Mouse (Mus musculus): ENCODE measurements around the gene Gemin4.
"Not testable (repeated sequence)": the region's sequence is repeated elsewhere in the genome, so short reads cannot be mapped to it uniquely, and the experiment has no call there.

The Gemin4 gene

DNA sequence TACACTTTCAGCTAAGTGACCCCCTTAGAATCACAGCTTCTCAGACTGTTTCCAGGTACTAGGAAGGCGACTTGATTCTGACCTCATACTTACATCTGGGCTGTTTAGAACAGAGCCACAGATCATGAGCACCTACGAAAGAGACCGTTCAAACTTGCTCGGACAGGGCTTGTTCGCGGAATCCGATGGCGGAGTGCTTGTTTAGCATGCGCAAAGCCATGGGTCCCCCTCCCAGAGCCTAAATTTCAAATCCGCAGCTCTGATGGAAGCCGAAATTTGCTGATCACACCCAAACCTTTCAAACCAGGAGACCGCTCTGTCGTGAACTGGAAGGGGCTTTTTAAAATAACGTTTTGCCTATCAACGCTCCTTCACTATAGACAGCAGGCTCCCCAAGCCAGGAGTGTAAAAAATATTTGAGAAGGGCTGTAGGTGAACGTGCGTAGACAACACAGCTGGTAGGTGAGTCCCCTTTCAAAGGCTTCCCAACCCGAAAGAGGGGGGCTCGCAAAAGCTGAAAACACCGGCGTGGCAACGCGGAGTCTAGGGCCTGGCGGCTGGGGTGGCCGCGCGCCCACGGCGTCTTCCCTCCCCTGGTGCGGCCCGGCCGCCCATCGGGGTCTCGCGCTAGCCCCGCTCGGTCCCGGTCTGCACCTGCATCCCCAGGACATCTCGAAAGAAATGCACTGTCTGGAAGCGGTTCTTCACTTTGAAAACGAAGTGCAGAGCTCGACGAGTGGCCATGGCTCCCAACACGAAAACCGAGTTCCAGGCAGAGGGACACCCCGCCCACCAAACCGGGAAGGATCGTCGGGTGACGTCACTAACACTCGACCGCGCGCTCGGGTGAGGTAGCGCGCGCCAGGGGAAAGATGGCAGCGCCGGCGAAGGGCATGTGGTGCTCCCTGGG is 25.7 kb upstream of the Gemin4 start, which contains the start of the genes Mrm3 and Glod4:
Gene Mrm3, plus strand, starts transcription at position 815 of the 910 bp plus-strand sequence.
Gene Glod4, minus strand, starts transcription at position 825 of the 910 bp plus-strand sequence.
- ChIA-PET CTCF (interaction anchor here (0.5 to 1.6 kb wide), 9 partner anchors 10 to 271 kb away, joined by 3 to 5 read pairs (median 4); partner anchors contain the start of gene Timm22 (in 2 of the 4)), POLR2A (interaction anchor here in 3 of 4 experiments (0.7 to 2.4 kb wide), 30 partner anchors 10 to 496 kb away, joined by 3 to 11 read pairs (median 4); partner anchors contain the start of genes Dbil5 (in 2 of the 3), Gemin4 (in 2 of the 3), Nxn (in 1 of the 3) and Timm22 (in 1 of the 3))

DNA sequence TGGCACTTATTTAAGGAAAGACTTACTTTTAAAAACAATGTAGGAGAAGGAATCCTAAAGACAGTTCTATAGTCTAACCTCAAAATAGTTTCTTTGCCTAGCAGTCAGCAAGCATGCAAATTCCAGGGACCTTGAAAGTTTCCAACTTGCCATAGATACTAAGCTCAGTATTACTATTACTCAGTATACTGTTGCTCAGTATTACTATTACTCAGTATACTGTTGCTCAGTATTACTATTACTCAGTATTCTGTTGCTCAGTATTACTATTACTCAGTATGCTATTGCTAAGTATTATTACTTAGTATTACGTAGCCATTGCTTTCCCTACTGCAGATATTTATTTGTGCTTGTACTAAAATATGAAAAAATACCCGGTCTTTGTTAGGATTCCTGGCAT is 22.3 kb upstream of the Gemin4 start:
- CTCF ChIA-PET, result interaction anchor here in 1 of 4 experiments (1.5 kb wide), 1 partner anchor 147 kb away, joined by 3 read pairs; no protein-coding TSS in a partner anchor

DNA sequence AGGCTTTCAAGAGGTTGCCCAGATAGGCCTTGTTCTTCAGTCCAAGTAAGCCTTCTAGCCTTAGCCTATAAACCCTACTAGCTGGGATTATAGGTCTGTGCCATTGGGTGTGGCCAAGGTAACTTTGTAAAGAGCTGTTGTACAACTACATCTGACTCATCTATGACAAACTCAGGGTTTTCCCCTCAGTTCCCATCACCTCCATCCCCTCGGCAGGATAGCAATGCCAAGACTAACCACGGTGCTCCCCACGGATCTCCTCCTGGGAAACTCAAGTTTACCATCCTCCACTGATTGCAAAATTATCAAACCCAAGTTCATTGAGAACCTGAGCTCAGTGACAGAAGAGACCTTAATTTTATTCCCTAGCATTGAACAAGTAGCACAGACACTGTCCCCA is 18.7 kb upstream of the Gemin4 start:
- CTCF ChIA-PET, result interaction anchor here in 1 of 4 experiments (1.5 kb wide), 1 partner anchor 19 kb away, joined by 3 read pairs; the partner anchor contains the start of genes Dbil5 and Gemin4
- POLR2A ChIA-PET, result interaction anchor here in 1 of 4 experiments (2.0 kb wide), 1 partner anchor 19 kb away, joined by 6 read pairs; the partner anchor contains the start of genes Dbil5 and Gemin4

More for the DNA sequence above, 22.3 kb upstream of the Gemin4 start:
- POLR2A ChIA-PET, result interaction anchor here in 3 of 4 experiments (0.8 to 2.5 kb wide), 5 partner anchors 8 to 167 kb away, joined by 3 to 5 read pairs (median 4); partner anchors contain the start of genes Dbil5 (in 1 of the 3), Gemin4 (in 1 of the 3) and Timm22 (in 1 of the 3)

DNA sequence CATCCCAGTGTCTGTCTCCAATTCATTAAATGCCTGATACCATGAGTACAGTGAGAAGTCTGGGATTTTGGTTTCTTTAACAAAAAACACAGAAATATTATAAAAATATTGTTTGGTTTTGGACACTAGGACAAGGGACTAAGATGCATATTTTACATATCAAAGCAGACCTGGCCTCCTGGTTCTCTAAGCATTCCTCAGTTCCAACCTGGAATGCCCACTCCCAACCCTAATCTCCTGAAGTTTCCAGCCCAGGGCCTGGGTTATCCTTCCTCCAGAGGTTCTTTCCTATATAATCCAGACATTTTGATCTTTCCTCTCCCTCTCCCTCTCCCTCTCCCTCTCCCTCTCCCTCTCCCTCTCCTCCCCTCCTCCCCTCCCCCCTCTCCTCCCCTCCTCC is 7.6 kb upstream of the Gemin4 start:
- CTCF ChIA-PET, result interaction anchor here in 3 of 4 experiments (0.7 to 0.8 kb wide), 3 partner anchors 181 to 470 kb away, joined by 4 to 11 read pairs (median 5); no protein-coding TSS in a partner anchor

DNA sequence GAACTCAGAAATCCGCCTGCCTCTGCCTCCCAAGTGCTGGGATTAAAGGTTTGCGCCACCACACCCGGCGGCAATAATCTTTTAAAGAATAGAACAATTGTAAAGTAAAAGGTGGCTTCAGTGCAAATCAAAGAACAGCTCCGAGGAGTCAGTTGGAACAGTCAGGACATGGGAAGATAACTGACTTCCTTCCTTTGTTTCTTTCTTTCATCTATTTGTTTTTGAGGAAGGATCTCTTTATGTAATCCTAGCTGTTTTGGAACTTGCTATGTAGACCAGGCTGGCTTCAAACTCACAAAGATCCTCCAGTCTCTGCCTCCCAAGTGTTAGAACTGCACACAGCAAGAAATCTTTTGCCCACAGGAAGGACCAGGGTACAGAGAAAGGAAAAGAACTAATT is 7.2 kb upstream of the Gemin4 start:
- ChIA-PET CTCF (interaction anchor here in 2 of 4 experiments (0.7 to 1.2 kb wide), 3 partner anchors 182 to 470 kb away, joined by 3 to 11 read pairs (median 4); no protein-coding TSS in a partner anchor), POLR2A (interaction anchor here in 1 of 4 experiments (0.6 to 0.7 kb wide), 3 partner anchors 37 to 846 kb away, joined by 3 read pairs; no protein-coding TSS in a partner anchor)

More for the DNA sequence above, 7.6 kb upstream of the Gemin4 start:
- POLR2A ChIA-PET, result interaction anchor here in 2 of 4 experiments (0.7 to 1.2 kb wide), 5 partner anchors 7 to 199 kb away, joined by 3 to 4 read pairs (median 3); partner anchors contain the start of genes Dbil5 (in 2 of the 2) and Gemin4 (in 2 of the 2)

DNA sequence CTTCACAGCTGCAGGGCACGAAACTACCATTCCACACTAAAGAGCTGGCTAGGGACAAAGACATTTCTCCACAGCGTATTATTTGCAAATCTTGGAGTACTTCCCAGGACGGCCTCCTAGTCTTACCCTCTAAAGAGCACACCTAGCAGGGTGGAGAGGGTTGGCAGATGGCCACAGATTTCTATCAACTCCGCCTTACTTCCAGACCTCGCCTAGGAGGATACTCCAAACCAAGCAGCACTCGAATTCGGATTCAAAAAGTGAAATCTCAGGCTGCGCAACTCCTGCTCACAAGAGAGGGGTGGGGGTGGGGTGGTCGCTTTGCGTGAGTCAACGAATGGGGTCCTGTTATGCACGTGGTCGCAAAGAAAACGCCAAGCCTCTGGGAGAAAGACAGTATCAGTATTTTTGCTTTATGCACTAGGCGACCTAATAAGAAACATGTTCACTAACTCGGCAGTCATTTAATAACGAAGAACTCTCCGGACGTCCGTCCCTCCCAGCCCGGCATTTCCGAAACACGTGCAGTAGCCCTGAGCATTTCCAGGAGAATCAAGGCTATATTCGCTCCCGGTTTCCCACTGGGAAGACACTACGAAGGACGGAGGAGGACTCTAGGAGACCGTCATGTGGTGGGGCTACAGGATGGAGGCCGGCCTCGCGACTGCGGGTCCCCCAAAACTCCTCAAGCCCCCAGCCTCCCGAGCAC is 629 bp downstream of the Gemin4 start:
- POLR2A ChIA-PET, result interaction anchor here (0.6 to 3.6 kb wide), 42 partner anchors 9 to 1245 kb away, joined by 3 to 27 read pairs (median 5); partner anchors contain the start of genes Fam57a (in 2 of the 4), Nxn (in 2 of the 4), Vps53 (in 2 of the 4) and Glod4 (in 1 of the 4)

DNA sequence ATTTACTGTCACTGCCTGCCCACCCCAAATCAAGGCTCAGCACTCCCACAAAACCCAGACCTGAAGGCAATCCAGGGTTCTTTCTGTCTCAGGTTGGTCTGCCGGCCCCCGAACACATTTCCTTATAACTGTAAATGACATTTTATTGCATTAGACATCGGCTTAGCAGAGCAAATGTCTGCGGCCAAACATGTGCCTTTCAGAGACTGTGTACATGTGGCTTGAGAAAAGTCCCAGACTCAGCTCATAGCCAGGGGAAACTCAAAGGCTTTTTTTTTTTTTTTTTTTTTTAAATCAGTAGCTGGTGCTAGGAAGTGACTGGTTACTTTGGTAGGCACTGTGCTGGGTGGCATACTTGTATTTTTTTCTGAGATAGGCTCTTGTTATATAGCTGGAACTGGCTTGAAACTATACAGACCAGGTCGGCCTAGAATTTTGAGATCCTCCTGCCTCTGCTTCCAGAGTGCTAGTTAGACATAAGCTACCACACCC is 1.4 kb downstream of the Gemin4 start:
- CTCF ChIA-PET, result no interaction called here
- POLR2A ChIA-PET, result interaction anchor here in 3 of 4 experiments (0.6 to 3.6 kb wide), 16 partner anchors 9 to 1814 kb away, joined by 3 to 27 read pairs (median 6); partner anchors contain the start of genes Fam57a (in 1 of the 3), Nxn (in 1 of the 3) and Vps53 (in 1 of the 3)

More for the DNA sequence above, 629 bp downstream of the Gemin4 start:
- CTCF ChIA-PET, result interaction anchor here (0.5 to 1.8 kb wide), 28 partner anchors 10 to 1750 kb away, joined by 3 to 12 read pairs (median 4); partner anchors contain the start of genes Vps53 (in 2 of the 4), Fam57a (in 1 of the 4), Timm22 (in 1 of the 4) and Ywhae (in 1 of the 4)

DNA sequence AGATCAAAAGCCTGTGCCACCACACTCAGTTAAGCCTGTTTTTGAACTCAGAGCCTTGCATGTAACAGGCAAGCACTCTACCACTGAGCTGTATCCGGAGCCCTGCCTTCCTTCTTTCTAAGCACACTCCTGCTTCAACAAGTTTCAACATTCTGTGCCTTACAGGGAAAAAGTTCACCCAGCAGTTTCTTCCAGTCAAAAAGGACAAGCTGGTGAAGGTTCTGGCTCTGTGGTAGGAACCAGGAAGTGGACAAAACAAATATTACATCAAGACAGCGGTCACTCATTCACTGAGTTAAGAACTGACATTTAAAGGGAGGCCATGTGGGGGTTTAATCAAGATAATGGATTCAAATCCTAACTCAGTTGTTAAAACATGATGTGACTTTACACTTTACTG is 2.5 kb downstream of the Gemin4 start:
- POLR2A ChIA-PET, result interaction anchor here in 2 of 4 experiments (0.7 to 3.0 kb wide), 13 partner anchors 8 to 179 kb away, joined by 3 to 11 read pairs (median 5); partner anchors contain the start of genes Fam57a (in 1 of the 2), Glod4 (in 1 of the 2), Mrm3 (in 1 of the 2) and Vps53 (in 1 of the 2)

DNA sequence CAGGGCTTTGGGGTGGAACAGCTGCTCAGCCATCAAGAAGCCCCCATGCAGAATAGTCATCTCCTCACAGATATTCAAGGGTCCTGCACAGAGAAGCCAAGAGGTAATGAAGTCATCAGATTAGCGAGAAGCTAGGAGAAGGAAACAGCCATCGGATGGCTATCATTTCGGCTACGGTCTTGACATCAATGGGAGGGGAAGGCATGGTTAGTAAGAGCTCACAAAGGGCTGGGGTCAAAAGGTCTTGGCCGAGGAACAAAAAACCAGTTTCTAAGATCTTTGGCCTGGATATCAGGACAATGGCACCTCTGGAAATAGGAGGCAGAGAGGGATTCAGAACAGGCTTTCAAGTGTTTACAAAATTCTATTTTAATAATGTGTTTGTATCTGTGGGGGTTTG is 3.6 kb downstream of the Gemin4 start:
- POLR2A ChIA-PET, result interaction anchor here in 2 of 4 experiments (0.7 to 3.0 kb wide), 5 partner anchors 17 to 74 kb away, joined by 3 to 7 read pairs (median 3); partner anchors contain the start of genes Fam57a (in 1 of the 2) and Vps53 (in 1 of the 2)
- CTCF ChIA-PET, result no interaction called here

More for the DNA sequence above, 2.5 kb downstream of the Gemin4 start:
- CTCF ChIA-PET, result interaction anchor here in 1 of 4 experiments (1.6 kb wide), 1 partner anchor 192 kb away, joined by 6 read pairs; the partner anchor contains the start of gene Timm22

DNA sequence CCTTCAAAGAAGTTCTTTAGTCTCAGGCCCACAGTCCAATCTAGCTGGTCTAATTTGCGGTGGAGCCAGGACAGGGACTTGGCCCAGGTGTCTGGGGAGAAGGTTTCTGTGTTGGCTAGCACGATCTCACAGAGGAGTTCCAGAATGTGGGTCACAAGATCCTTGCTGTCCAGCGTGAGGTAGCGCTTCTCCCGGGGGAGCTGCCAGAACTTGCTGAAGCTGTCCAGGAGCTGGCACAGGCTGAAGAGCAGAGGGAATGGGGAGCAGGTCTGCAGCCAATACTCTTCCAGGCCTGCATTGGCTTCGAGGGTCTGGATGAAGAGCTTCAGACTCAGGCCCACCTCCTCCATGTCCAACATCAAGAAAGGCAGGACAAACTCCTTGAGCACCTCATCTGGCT is 5.9 kb downstream of the Gemin4 start:
- CTCF ChIA-PET, POLR2A ChIA-PET: not testable (repeated sequence)

DNA sequence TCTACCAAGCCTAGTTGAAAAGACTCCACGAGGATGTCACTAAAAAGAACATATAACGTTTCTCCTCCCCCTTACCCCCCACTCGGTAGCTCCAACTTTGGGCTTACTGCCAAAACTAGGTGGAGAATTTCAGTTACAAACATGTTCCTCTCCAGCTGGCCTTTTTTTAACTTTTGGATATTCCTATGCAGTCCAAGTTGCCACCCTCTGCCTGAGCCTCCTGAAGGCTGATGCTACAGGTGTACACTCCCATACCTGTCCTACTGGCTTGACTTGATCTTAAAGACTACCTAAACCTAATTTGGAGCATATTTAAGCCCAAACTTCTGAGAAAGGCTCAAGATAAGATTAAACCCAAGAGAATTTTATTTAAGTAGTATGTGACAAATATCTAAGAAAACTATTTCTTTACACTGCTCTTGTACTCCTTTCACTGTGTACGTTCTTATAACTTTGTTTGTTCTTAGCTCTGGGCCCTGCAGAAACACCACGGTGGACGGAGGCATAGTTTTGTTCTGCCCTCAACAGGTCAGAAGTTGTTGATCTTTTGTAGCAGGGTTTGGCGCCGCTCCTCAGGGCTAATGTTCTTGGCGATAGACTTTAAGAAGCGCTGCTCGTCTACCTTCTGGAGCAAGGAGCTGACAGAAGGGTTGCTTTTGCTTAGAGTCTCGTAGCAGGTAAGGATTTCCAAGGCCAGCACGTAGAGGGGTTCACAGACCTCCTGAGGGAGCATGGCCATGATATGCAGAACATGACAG is 7.1 kb downstream of the Gemin4 start:
- ChIA-PET CTCF (no interaction called here), POLR2A (interaction anchor here in 2 of 4 experiments (0.9 to 1.5 kb wide), 2 partner anchors 13 to 52 kb away, joined by 3 to 4 read pairs; no protein-coding TSS in a partner anchor)

DNA sequence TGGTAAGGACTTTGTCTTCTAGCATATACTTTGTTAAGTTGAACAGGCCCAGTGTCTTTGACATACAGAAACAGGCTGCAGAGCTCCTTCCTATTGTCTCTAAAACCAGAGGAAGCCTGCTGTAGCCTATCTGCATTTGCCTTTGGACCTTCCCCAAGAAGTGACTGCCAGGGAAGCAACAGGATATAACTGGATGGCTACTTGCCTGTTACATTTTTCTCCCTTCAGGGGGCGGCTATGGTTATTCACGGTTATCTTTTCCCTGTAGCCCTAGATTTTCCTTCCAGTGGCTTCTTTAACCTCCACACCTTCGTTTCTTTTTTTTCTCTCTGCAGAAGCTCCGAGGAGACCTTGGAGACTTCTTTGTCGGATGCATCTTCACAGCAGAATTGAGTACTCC is 10.7 kb downstream of the Gemin4 start:
- CTCF ChIA-PET, result interaction anchor here in 3 of 4 experiments (0.7 to 1.7 kb wide), 5 partner anchors 11 to 179 kb away, joined by 3 to 5 read pairs (median 4); partner anchors contain the start of genes Dbil5 (in 1 of the 3) and Gemin4 (in 1 of the 3)
- POLR2A ChIA-PET, result interaction anchor here in 2 of 4 experiments (1.0 to 5.0 kb wide), 6 partner anchors 8 to 36 kb away, joined by 4 to 27 read pairs (median 6); partner anchors contain the start of genes Dbil5 (in 2 of the 2) and Gemin4 (in 2 of the 2)

DNA sequence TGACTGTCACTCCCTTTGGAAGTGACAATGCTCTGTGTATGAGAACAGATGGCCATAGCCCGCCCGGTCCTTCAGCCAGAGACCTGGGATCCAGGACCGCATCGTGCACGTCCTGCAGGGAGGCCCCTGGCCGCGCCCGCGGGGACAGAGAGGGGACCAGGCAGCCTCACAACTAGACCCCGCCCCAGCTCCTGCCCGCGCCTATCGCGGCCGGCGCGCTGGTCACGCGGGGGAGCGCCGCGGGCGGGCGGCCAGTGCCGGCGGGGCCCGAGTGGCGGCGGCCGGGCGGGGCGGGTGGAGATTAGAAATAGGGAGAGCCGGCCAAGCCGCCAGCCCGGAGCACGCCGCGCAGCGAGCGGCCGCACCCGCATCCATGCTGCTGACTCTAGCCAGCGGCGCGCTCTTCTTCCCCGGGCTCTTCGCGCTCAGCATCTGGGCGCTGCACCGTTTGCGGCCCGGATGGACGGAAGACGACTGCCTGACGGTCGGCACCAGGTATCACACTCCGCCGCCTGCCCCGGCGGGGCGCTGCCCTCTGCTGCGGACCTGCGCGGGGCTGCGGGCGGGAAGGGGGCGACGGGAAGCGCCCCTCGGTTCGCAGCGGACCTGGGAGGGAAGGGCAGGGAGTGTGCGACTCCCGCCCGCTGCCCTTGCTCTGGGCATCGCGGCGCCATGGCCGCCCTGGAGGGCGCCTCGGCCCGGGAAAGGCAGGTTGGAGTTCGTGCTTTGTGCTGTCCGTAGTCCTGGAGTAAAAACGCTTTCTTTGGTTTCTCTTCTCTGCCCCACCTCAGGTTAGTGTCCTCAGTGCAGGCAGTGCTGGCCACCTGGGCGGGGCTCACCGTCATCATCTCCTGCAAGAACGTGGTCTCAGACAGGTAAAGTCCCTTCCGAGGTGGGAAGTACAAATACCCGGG is 15.4 kb downstream of the Gemin4 start:
- POLR2A ChIA-PET, result interaction anchor here (0.7 to 2.9 kb wide), 10 partner anchors 11 to 205 kb away, joined by 3 to 7 read pairs (median 3); partner anchors contain the start of genes Timm22 (in 2 of the 4), Dbil5 (in 1 of the 4) and Gemin4 (in 1 of the 4)
- CTCF ChIA-PET, result interaction anchor here in 2 of 4 experiments (0.5 to 1.4 kb wide), 4 partner anchors 15 to 922 kb away, joined by 3 to 4 read pairs (median 4); partner anchors contain the start of genes Dbil5 (in 1 of the 2) and Gemin4 (in 1 of the 2)

DNA sequence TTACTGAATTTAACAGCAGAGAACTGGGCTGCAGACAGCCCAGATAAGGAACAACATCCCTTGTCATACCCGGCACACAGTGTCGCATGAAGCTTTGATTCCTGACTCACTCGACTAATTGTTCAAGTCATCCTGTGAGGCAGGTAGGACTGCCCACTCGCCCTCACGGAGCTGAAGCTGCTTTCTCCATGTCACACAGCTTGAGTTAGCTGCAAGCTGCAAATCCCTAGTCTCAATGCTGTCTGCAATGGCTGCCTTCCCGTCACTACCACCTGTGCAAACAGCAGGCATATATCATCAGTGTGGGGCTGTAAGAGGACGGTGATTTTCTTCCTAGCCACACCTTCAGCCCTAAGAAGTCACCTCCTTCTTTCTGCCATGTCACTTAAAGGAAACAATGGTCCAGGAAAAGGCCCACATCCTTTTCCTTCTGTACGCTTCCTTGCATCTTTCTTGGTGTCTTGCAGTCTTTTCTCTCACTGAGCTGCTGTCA is 20.4 kb downstream of the Gemin4 start:
- POLR2A ChIA-PET, result interaction anchor here (0.7 to 2.0 kb wide), 14 partner anchors 8 to 465 kb away, joined by 3 to 8 read pairs (median 3); partner anchors contain the start of genes Dbil5 (in 3 of the 4), Gemin4 (in 3 of the 4) and Ywhae (in 1 of the 4)
- CTCF ChIA-PET, result interaction anchor here in 3 of 4 experiments (0.8 to 2.0 kb wide), 4 partner anchors 8 to 210 kb away, joined by 3 to 5 read pairs (median 4); partner anchors contain the start of genes Dbil5 (in 1 of the 3), Gemin4 (in 1 of the 3) and Timm22 (in 1 of the 3)

All from embryonic stem cell, embryonic (primary cell).